Mouse (Mus musculus): ENCODE measurements at regions not wholly inside any gene's neighbourhood (a gene's known extent, or its start where the extent isn't known, plus 50 kb on each side); places are given as distances from the start of the nearest gene placed in this dataset.
"Not testable (repeated sequence)": the region's sequence is repeated elsewhere in the genome, so short reads cannot be mapped to it uniquely, and the experiment has no call there.

DNA sequence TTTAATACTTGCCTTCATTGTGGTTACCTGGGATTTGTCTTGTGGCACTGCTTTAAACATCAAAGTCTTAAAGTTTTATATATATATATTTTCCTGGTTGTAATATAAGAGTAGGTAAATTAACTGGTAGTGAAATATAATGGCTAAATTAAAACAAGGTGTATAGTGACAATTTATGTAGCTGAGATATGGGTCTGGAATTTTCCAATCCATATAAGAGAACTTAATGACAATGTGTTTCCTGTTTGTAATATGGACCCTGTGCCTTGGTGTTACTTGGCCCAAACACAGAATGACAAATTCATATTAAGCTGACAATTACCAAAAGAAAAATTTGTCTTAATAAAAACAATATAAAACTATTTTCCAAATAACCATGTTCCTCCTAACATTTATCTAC is 82.7 kb upstream of the Thsd7a start:
- Histone ChIP-seq H3K27ac (no peak overlapping the region), H3K4me3 (no peak overlapping the region)
- no peak for DNase-seq (ENCODE audit: low spot score in 2 of 2)
- no peak for TF ChIP-seq CTCF (conservative IDR thresholded peaks at IDR 0.05)

DNA sequence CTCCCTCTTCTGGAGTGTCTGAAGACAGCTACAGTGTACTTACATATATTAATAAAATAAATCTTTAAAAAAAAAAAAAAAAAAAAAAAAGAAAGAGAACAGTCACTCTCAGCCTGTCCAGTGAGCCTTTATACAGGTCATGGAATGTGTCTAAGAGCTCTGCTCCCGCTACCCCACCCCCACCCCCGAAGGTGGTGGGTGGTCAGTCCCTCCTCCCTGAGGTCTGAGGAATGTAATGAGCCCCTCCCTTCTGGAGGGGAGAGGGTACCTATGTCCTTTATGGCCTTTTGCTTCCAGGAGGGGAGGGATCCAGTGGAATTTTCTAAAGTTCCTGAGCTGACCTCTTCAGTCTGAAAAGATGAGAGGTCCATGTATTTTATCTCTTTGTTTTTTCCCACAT is 82.3 kb upstream of the Thsd7a start:
- no peak for DNase-seq (ENCODE audit: low spot score in 2 of 2)
- no peak for TF ChIP-seq CTCF (conservative IDR thresholded peaks at IDR 0.05)
- Histone ChIP-seq H3K27ac (no peak overlapping the region), H3K4me3 (no peak overlapping the region)

DNA sequence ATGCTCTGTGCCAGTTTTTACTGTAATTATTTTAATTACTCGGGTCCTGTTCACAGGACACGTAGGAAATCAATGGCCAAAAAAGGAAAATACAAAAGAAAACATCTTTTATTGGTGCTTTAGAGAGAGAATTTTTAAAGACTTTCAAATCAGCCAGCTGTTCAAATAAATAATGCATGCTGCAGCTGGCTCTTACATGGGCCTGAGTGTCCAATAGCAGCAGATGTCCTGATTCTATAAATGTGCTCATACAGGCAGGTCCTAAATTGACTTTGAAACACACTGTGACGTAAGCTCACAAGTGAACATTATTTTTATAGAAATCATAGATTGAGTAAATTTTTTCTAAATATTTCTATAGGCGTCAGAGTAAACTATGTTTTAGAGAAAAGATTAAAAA is 78.5 kb upstream of the Thsd7a start:
- no peak overlapping the region for H3K27ac ChIP-seq
- no peak overlapping the region for H3K4me3 ChIP-seq
- DNase-seq (ENCODE audit: low spot score in 2 of 2) = no peak
- TF ChIP-seq CTCF (conservative IDR thresholded peaks at IDR 0.05) = no peak

DNA sequence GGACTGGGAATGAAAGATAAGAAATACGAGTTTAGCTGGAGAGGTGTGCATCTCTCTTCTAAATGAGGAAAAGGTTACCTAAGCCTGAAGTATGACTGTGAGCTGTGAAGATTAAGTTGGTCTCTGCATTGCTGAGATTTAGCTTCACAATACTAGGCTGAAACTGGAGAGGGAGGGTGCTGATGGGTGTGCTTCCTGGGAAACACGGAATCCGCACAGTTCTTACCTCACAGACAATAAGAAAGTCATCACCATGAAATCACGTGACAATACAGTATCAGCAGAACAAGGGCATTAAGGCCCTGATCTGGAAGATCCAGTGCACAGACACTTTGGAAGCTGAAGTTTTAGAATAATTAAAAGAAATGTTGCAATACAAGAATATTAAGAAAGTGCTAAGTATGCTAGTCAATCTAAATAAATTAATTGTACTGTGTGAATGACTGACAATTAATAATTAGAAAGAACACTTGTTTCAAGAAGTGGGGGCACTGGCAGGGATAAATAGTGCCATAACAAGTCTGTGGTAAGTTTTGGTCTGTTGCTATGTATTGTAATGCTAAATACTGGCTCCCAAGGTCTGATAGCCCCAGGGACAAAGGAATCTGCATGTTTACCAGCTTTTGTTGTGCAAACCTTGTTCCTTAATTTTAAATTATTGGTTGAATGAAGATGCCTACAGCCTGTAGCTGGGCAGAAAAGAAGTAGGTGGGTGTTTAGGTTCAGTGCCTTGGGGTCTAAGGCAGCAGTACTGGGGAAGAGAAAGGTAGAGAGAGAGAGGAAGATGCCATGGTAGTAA is 66.0 kb upstream of the Thsd7a start:
- no peak overlapping the region for H3K4me3 ChIP-seq
- no peak for DNase-seq (ENCODE audit: low spot score in 2 of 2)
- no peak for TF ChIP-seq CTCF (conservative IDR thresholded peaks at IDR 0.05)
- no peak overlapping the region for H3K27ac ChIP-seq

DNA sequence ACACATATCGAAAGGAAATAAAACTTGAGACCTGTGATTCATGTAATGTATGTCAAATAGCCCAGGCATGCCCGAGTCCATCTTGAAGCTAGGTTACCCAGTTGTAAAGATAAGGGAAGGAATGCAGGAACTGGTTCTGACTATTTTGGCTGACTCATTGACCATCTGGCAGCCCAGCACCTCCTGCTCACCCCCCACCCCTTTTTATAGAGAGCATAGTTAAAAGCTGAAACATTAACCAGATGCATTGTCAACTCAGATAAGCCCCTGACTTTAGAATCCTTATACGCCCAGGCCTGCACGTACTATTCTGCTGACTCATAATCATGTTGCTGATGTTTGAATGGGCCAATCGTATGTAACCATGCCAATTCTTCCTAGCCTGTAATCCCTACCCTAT is 64.6 kb upstream of the Thsd7a start:
- DNase-seq (ENCODE audit: low spot score in 2 of 2); H3K4me3 ChIP-seq; H3K27ac ChIP-seq: not testable (repeated sequence)

DNA sequence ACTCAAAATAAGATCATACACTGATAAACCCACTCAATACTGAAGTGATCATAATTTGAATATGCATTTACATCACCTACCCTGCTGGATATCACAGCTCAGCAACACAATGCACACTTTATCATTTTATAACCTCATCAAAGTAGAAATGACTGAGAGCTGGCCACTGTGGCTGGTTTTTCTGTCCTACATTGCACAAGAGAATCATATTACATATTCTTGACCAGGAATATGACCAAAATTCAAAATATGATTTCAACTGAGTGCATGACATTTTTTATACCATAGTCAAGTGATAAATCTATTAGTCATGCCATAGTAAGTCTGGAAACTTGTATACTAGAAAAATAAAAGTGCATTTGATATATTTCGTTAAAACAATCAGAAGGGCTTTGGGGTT is 63.3 kb upstream of the Thsd7a start:
- H3K27ac ChIP-seq = no peak overlapping the region
- TF ChIP-seq CTCF (conservative IDR thresholded peaks at IDR 0.05) = no peak
- H3K4me3 ChIP-seq = no peak overlapping the region
- no peak for DNase-seq (ENCODE audit: low spot score in 2 of 2)

DNA sequence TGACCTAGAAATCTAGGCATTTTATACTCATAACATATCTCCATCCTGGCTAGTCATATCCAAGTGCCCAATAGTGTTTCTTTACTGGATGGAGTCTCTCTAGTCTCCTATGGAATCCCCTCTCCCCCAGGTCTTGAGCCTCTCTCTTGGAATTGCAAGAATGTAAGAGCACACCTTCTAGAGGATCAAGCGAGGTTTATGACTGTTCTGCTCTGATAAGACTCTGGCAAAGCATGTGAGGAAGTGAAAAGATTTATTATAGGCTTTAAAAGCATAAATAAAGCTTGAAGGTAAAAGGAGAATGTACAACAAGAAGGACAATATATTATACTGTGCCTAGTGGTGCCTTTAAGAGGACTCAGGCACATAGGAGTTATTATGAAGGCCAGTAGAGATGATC is 62.8 kb upstream of the Thsd7a start:
- Histone ChIP-seq H3K4me3 (no peak overlapping the region), H3K27ac (no peak overlapping the region)
- no peak for DNase-seq (ENCODE audit: low spot score in 2 of 2)
- no peak for TF ChIP-seq CTCF (conservative IDR thresholded peaks at IDR 0.05)

DNA sequence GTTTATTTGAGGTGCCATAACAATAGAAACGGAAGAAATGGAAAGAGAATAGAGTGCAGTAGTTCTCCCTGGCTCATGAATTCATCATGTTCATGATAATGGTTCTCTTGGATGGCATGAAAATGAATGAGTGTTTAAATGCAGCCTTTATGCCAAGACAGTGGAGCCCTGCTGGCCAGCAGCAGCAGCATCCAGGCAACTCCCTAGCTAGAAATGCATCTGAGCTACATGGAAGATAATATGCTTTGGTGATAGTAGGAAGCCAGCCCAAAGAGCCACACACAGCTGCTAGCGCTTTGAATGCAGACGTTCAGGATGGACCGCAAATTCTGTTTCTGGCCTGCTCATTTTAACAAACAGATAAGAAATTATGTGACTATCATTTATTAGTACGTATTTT is 60.4 kb upstream of the Thsd7a start:
- DNase-seq (ENCODE audit: low spot score in 2 of 2) = no peak
- Histone ChIP-seq H3K4me3 (no peak overlapping the region), H3K27ac (no peak overlapping the region)
- no peak for TF ChIP-seq CTCF (conservative IDR thresholded peaks at IDR 0.05)

Data from layer of hippocampus, adult 2 months (tissue).